Mouse (Mus musculus) cortical plate, adult 2 months (tissue): ENCODE results near the gene Ube2h. TPM values are rescaled to one million over a fixed set of nuclear protein-coding genes. Genes with fewer than 3 reads are reported as not detected.

ENCODE experiments used
- H3K27ac ChIP-seq: fragments of 200-500 bp; 2 replicates; pipeline ENCODE4 v1.5.1; 2012; ENCODE audit warnings: low read length, control low read depth, inconsistent platforms; ENCODE audit not compliant: insufficient read depth
- H3K4me1 ChIP-seq: fragments of 200-500 bp; 2 replicates; pipeline ENCODE4 v1.6.1; 2011; ENCODE audit warnings: low read length; ENCODE audit not compliant: control insufficient read depth, insufficient read depth
- H3K4me3 ChIP-seq: fragments of 200-500 bp; 2 replicates; pipeline ENCODE4 v1.5.1; 2011; ENCODE audit warnings: mild to moderate bottlenecking, low read length, control low read depth; ENCODE audit not compliant: insufficient read depth
- CTCF ChIP-seq: fragments of 200-500 bp; IDR thresholded peaks from 2 replicates; pipeline ENCODE4 v1.5.1; 2011; ENCODE audit warnings: mild to moderate bottlenecking, control low read depth, low read length; ENCODE audit not compliant: insufficient read depth; ENCODE audit errors: extremely low read depth
- POLR2A ChIP-seq: fragments of 200-500 bp; IDR thresholded peaks from 2 replicates; pipeline ENCODE4 v1.6.1; 2011; ENCODE audit warnings: mild to moderate bottlenecking, low read length, control low read depth; ENCODE audit not compliant: insufficient read depth; ENCODE audit errors: extremely low read depth
- polyA plus RNA-seq: library from polyadenylated mRNA; depleted of rRNA; stranded (reverse); fragments of >200 nt; gene quantifications from 2 replicates; pipeline ENCODE4 v1.2.3, GENCODE M21; 2012; rRNA removed

The Ube2h gene
- 71.3 and 72.4 TPM in 2 replicates for polyA plus RNA-seq

- Histone ChIP-seq H3K4me1 (peaks cover 3% of the 10 kb centered on the region; the same call in 1 of the 2 replicates), H3K27ac (peak within 1 kb of the TSS; percentile 51), H3K4me3 (peak within 1 kb of the TSS; percentile 49)
- peak; percentile 97 for TF ChIP-seq POLR2A
- no peak for TF ChIP-seq CTCF
Measured at GRCm38 (mm10) chr6:30304399-30304917, at the start of gene Ube2h. Gene Ube2h (minus strand): TSS chr6:30304539.

- TF ChIP-seq POLR2A: no peak
- TF ChIP-seq CTCF: no peak
- Histone ChIP-seq H3K27ac (no peak overlapping the region), H3K4me3 (no peak overlapping the region), H3K4me1 (no peaks in the 10 kb centered on the region)
Measured at GRCm38 (mm10) chr6:30353661-30354060, 49.3 kb upstream of the Ube2h start.

GRCm38 (mm10) chr6:30352762-30353161 lies 48.4 kb upstream of the Ube2h start:
- H3K4me3 ChIP-seq: no peak overlapping the region
- H3K4me1 ChIP-seq: no peaks in the 10 kb centered on the region
- TF ChIP-seq POLR2A (no peak), CTCF (no peak)
- H3K27ac ChIP-seq: no peak overlapping the region

- no peak overlapping the region for H3K27ac ChIP-seq
- no peaks in the 10 kb centered on the region for H3K4me1 ChIP-seq
- no peak overlapping the region for H3K4me3 ChIP-seq
- TF ChIP-seq CTCF (no peak), POLR2A (no peak)
Measured at GRCm38 (mm10) chr6:30351290-30351689, 47.0 kb upstream of the Ube2h start.

- no peak overlapping the region for H3K4me3 ChIP-seq
- H3K4me1 ChIP-seq: no peaks in the 10 kb centered on the region
- no peak for TF ChIP-seq CTCF
- no peak for TF ChIP-seq POLR2A
- no peak overlapping the region for H3K27ac ChIP-seq
Measured at GRCm38 (mm10) chr6:30347288-30347801, 43.0 kb upstream of the Ube2h start.

GRCm38 (mm10) chr6:30346737-30347136 lies 42.4 kb upstream of the Ube2h start:
- no peak overlapping the region for H3K4me3 ChIP-seq
- TF ChIP-seq POLR2A (no peak), CTCF (no peak)
- no peak overlapping the region for H3K27ac ChIP-seq
- H3K4me1 ChIP-seq: no peaks in the 10 kb centered on the region

GRCm38 (mm10) chr6:30344032-30344431 lies 39.7 kb upstream of the Ube2h start:
- Histone ChIP-seq H3K27ac (no peak overlapping the region), H3K4me1 (no peaks in the 10 kb centered on the region), H3K4me3 (no peak overlapping the region)
- no peak for TF ChIP-seq POLR2A
- TF ChIP-seq CTCF: no peak

- H3K4me1 ChIP-seq: no peaks in the 10 kb centered on the region
- no peak overlapping the region for H3K4me3 ChIP-seq
- H3K27ac ChIP-seq: no peak overlapping the region
- TF ChIP-seq CTCF (no peak), POLR2A (no peak)
Measured at GRCm38 (mm10) chr6:30340231-30340873, 36.0 kb upstream of the Ube2h start.

- no peak overlapping the region for H3K27ac ChIP-seq
- no peak overlapping the region for H3K4me3 ChIP-seq
- no peaks in the 10 kb centered on the region for H3K4me1 ChIP-seq
- no peak for TF ChIP-seq CTCF
- TF ChIP-seq POLR2A: no peak
Measured at GRCm38 (mm10) chr6:30336912-30337311, 32.6 kb upstream of the Ube2h start.

- Histone ChIP-seq H3K27ac (no peak overlapping the region), H3K4me1 (no peaks in the 10 kb centered on the region), H3K4me3 (no peak overlapping the region)
- TF ChIP-seq POLR2A: no peak
Measured at GRCm38 (mm10) chr6:30332262-30332661, 27.9 kb upstream of the Ube2h start.

- no peak overlapping the region for H3K4me3 ChIP-seq
- H3K4me1 ChIP-seq: no peaks in the 10 kb centered on the region
- H3K27ac ChIP-seq: no peak overlapping the region
- TF ChIP-seq CTCF (no peak), POLR2A (no peak)
Measured at GRCm38 (mm10) chr6:30330706-30331105, 26.4 kb upstream of the Ube2h start.
